Mouse (Mus musculus) E14TG2a.4 (cell line): ENCODE measurements at regions not wholly inside any gene's neighbourhood (a gene's known extent, or its start where the extent isn't known, plus 50 kb on each side); places are given as distances from the start of the nearest gene placed in this dataset.

Experiments used
- CTCF ChIP-seq: conservative IDR thresholded peaks from 2 replicates; pipeline ENCODE4 v1.5.1; 2014; ENCODE audit warnings: low read length
- NANOG ChIP-seq: IDR thresholded peaks from 2 replicates; pipeline ENCODE4 v1.6.1; 2014; ENCODE audit warnings: borderline replicate concordance, low read length, mixed read lengths
- POU5F1 ChIP-seq: IDR thresholded peaks from 2 replicates; pipeline ENCODE4 v1.6.1; 2014; ENCODE audit warnings: low read length, borderline replicate concordance

DNA sequence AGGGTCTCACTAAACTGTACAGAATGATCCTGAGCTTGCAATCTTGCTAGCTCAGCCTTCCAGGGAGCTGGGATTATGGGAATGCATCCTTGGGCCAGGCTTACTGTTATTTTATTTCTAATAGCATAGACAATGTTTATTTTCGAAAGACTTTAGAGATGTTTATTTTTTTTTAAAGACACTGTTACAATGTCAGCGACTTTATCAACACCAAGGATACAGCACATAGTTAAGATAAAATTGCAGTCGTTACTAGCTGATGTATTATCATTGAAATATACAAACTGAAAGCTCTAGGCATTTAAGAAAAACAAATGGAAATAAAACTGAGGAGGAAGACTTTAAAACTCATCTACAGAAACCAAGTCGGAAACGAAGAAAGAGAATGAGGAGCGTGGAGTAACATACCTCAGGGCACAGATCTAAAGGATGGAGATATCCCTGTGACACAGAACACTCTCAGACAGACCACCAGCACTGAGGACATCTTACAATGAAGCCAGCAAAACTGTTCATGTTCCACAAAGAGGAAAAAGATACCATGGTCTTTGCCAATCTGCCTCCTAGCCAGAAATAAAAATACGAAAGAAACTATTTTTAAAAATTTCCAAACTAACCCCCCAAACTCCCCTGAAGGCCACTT is 201.5 kb upstream of the Ctbp2 start:
- TF ChIP-seq CTCF = no peak
- no peak for TF ChIP-seq POU5F1
- no peak for TF ChIP-seq NANOG
